Mouse (Mus musculus): ENCODE data around the gene Lrrc74b.
"Not testable (repeated sequence)": the region's sequence is repeated elsewhere in the genome, so short reads cannot be mapped to it uniquely, and the experiment has no call there.

Lrrc74b gene

GRCm38 (mm10) chr16:17554702-17555101 lies 6.3 kb downstream of the Lrrc74b start:
- in situ Hi-C loops (cut with MboI; ENCODE audit: low pct_unique_long_range_greater_than_20kb in 1 of 2, low sequenced_read_pairs in 2 of 2, unreplicated experiment in 1 of 2), result not testable (repeated sequence)

DNA sequence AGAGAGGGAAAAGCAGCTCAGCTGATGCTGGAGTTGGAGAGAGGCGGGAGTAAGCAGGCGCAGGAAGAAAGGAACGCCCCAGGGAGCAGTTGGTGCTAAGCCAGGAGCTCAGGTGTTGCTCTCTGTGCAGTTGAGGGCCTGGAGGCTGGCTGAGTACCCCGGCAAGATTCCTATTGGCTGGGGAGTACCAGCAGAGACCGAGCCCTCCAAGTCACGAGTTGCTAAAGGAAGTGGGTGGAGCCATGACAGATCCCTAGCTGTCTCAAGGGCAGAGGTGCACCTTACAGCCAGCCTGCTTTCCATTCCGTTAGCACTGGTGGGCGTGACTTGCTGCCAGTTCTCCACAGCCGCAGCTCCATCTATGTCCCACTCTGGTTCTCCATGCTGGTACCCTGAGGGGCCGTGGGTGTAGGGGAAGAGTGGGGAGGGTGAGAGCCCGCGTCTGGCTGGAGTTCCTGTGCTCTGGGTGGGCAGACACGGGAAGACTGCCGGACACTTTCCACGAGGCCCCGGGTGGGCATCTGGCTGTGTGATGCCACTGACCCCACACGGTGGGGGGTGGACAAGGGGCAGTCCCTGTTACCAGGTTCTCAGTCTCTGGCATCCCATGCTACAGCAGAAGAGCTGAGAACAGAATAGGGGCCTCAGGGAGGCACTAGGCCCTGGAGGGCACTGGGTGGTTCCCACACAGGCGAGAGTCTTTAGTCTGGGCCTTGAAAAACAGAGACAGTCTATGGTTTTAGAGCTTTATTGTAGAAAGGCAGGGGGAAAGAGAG lies 6.9 kb downstream of the Lrrc74b start:
- in situ Hi-C loops (cut with MboI; ENCODE audit: low pct_unique_long_range_greater_than_20kb in 1 of 2, low sequenced_read_pairs in 2 of 2, unreplicated experiment in 1 of 2), result no loop called here

GRCm38 (mm10) chr16:17552837-17553236 lies 8.2 kb downstream of the Lrrc74b start:
- in situ Hi-C loops (cut with MboI; ENCODE audit: low pct_unique_long_range_greater_than_20kb in 1 of 2, low sequenced_read_pairs in 2 of 2, unreplicated experiment in 1 of 2), result no loop called here

DNA sequence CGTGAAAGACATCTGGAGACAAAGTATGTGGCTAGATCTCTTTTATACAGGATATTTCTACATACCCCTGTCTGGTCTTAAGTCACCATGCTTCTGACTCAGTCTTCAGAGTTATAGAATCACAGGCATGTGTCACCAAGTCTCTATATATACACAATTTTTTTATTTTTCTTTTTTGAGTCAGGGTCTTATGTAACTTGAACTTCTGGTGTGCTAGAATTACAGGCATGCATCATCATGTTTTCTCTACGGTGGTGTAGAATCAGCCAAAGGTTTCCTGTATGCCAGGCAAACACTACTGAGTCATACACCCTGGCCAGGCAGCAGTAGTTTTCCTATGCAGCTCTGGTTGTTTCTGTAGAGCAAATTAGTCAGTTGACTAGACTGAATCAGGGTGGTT lies 18.4 kb downstream of the Lrrc74b start:
- in situ Hi-C loops (cut with MboI; ENCODE audit: low pct_unique_long_range_greater_than_20kb in 1 of 2, low sequenced_read_pairs in 2 of 2, unreplicated experiment in 1 of 2), result no loop called here

- in situ Hi-C loops (cut with MboI; ENCODE audit: low pct_unique_long_range_greater_than_20kb in 1 of 2, low sequenced_read_pairs in 2 of 2, unreplicated experiment in 1 of 2), result no loop called here
These were observed 24.5 kb downstream of the Lrrc74b start for GRCm38 (mm10) chr16:17536584-17536983.

DNA sequence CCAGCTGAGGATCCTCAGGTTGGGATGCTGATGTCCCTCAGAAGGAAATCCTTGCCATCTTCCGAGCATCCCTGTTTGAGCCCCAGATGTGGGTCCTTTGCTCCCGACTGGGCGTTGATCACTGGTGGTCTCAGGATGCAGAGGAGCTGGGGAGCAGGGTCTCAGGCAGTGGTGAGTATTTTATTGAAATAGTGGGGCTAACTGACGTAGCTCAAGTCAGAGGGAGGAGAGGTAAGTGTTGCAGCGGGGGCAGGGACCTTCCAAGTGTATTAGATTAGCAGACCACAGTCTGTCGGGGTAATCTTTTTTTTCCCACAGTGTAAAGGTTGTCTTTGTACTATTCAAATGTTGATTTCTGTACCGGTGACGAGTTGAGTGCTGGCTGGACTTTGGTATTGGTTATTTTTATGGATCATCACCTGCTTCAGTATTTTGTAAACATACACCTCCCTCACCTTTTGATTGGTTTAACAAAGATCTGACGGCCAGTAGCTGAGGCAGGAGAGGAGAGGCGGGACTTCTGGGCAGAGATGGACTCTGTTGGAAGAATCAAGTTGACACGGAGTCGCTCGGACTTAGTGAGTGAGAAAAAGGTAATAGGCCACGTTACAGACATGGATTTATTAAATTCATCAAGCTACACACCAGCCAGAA lies 28.2 kb downstream of the Lrrc74b start:
- in situ Hi-C loops (cut with MboI; ENCODE audit: low pct_unique_long_range_greater_than_20kb in 1 of 2, low sequenced_read_pairs in 2 of 2, unreplicated experiment in 1 of 2), result no loop called here

GRCm38 (mm10) chr16:17532271-17532670 lies 28.8 kb downstream of the Lrrc74b start:
- in situ Hi-C loops (cut with MboI; ENCODE audit: low pct_unique_long_range_greater_than_20kb in 1 of 2, low sequenced_read_pairs in 2 of 2, unreplicated experiment in 1 of 2), result no loop called here

GRCm38 (mm10) chr16:17530640-17531288 lies 30.3 kb downstream of the Lrrc74b start, which contains the start of gene Thap7:
TSS of gene Thap7 (minus strand) at chr16:17531136.
- in situ Hi-C loops (cut with MboI; ENCODE audit: low pct_unique_long_range_greater_than_20kb in 1 of 2, low sequenced_read_pairs in 2 of 2, unreplicated experiment in 1 of 2), result no loop called here

DNA sequence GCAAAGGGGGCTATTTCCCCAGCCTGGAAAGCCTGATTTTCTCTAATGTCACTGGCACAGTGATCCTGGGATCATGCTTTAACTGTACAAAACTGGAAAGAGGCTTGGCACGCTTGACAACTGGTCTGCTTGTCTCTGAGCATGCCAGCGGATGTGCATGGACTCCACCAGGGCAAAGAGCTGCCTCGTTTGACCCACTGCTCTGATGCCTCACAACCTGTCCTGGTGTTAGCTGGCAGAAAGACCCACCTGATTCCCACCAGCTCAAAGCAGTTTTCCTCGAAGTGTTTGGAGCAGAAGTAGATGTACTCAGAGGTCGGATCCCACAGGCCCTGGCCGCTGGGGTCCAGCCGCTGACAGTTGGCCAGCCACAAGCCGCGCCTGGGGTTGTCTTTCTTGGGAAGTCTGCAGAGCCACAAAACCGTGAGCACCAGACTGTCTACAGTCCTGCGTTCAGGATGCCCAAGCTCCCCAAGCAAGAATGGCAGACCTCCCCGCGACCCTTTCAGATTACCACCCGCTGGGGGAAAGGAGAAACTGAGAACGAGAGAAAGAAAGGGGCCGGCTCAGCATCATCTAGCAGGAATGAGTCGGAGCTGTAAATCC lies 31.0 kb downstream of the Lrrc74b start:
- in situ Hi-C loops (cut with MboI; ENCODE audit: low pct_unique_long_range_greater_than_20kb in 1 of 2, low sequenced_read_pairs in 2 of 2, unreplicated experiment in 1 of 2), result no loop called here

DNA sequence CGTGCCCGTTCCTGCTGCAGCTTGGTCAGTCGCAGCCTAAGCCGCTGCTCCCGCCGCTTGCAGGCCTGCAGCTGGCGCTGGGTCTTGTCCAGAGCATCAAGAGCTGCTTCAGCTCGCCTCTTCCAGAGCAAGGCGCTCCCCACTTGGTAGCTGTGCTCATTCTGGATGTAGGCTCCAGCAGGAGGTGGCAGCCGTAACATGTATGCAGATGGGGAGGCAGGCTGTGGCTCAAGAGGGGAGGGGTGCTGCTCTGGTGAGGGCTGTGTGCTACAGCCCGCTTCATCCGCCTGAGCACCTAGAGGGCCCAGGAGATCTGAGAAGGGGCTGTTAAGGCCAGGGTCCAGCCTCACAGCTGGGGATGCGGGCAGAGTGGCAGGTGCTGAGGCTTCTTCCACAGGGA lies 32.8 kb downstream of the Lrrc74b start:
- in situ Hi-C loops (cut with MboI; ENCODE audit: low pct_unique_long_range_greater_than_20kb in 1 of 2, low sequenced_read_pairs in 2 of 2, unreplicated experiment in 1 of 2), result no loop called here

- in situ Hi-C loops (cut with MboI; ENCODE audit: low pct_unique_long_range_greater_than_20kb in 1 of 2, low sequenced_read_pairs in 2 of 2, unreplicated experiment in 1 of 2), result no loop called here
These were observed 33.4 kb downstream of the Lrrc74b start for GRCm38 (mm10) chr16:17527606-17528005.

DNA sequence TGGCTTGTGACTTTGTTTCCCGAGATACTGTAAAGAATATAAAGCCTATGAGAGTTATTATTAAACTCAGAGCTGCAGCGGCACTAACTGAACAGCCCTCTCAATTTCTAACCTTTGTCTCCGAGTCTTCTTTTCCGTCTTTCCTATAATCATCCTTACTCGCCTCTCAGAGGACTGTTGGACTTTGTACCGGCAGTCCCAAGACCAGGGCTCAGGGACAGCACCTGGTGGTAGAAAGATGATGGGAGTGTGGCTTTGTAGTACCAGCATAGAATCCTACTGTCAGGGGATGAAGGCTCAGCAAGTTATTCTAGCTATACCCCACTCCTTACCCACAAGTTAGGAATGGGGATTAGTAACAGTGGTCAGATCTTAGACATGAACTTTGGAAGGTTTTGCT lies 34.8 kb downstream of the Lrrc74b start:
- in situ Hi-C loops (cut with MboI; ENCODE audit: low pct_unique_long_range_greater_than_20kb in 1 of 2, low sequenced_read_pairs in 2 of 2, unreplicated experiment in 1 of 2), result no loop called here

DNA sequence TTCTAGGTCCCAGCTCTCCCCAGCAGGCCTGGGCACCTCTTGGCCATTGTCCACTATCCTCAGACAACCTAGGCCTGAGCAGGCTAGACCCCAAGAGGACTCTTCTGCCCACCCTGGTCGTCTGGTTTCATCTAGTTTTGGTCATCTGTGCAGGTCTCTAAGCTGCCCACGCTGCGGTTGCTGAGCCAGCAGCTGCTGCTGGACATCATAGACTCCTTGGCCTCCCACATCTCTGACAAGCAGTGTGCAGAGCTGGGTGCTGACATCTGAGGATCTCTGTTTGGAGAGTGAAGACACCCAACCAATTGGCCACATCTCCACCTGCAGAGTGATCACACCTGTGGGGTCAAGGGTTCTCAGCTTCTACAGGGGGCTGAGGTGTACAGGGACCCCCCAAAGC lies 35.5 kb downstream of the Lrrc74b start:
- in situ Hi-C loops (cut with MboI; ENCODE audit: low pct_unique_long_range_greater_than_20kb in 1 of 2, low sequenced_read_pairs in 2 of 2, unreplicated experiment in 1 of 2), result no loop called here

DNA sequence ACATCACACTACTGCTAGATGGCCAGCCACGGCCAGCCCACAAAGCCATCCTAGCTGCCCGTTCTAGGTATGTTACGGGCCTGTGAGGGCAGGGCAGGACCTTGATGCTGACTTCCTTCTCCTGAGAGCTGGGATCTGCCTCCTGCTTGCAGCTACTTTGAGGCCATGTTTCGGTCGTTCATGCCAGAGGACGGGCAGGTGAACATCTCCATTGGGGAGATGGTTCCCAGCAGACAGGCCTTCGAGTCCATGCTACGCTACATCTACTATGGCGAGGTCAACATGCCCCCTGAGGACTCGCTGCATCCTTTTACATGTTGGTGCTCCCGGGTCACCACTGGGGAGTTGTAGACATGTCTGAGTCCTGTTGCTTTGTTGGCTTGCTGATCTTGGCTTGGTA lies 36.9 kb downstream of the Lrrc74b start:
- in situ Hi-C loops (cut with MboI; ENCODE audit: low pct_unique_long_range_greater_than_20kb in 1 of 2, low sequenced_read_pairs in 2 of 2, unreplicated experiment in 1 of 2), result no loop called here

- in situ Hi-C loops (cut with MboI; ENCODE audit: low pct_unique_long_range_greater_than_20kb in 1 of 2, low sequenced_read_pairs in 2 of 2, unreplicated experiment in 1 of 2), result no loop called here
These were observed 42.1 kb downstream of the Lrrc74b start for GRCm38 (mm10) chr16:17518910-17519309.

GRCm38 (mm10) chr16:17511431-17511830 lies 49.6 kb downstream of the Lrrc74b start:
- in situ Hi-C loops (cut with MboI; ENCODE audit: low pct_unique_long_range_greater_than_20kb in 1 of 2, low sequenced_read_pairs in 2 of 2, unreplicated experiment in 1 of 2), result no loop called here

DNA sequence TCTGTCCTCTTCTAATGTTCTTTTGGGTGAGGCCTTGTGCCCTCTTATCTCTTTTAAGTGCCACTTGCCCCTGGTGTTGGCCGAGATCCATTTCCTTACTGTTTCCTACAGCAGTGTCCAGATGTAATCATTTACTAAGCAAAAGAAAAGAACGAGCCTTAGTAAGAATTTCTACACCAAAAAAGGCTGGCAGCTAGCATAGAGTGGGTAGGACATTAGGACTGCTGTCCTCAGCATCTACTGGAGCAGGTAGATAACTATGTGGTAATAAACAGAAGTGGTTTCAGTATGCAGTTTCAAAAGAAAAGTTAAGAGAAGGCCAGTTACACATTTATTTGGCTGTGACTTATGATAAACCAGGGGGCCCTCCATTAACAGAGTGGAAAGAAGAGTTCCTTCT lies 50.4 kb downstream of the Lrrc74b start:
- in situ Hi-C loops (cut with MboI; ENCODE audit: low pct_unique_long_range_greater_than_20kb in 1 of 2, low sequenced_read_pairs in 2 of 2, unreplicated experiment in 1 of 2), result no loop called here

- in situ Hi-C loops (cut with MboI; ENCODE audit: low pct_unique_long_range_greater_than_20kb in 1 of 2, low sequenced_read_pairs in 2 of 2, unreplicated experiment in 1 of 2), result no loop called here
These were observed 50.9 kb downstream of the Lrrc74b start for GRCm38 (mm10) chr16:17510143-17510542.

DNA sequence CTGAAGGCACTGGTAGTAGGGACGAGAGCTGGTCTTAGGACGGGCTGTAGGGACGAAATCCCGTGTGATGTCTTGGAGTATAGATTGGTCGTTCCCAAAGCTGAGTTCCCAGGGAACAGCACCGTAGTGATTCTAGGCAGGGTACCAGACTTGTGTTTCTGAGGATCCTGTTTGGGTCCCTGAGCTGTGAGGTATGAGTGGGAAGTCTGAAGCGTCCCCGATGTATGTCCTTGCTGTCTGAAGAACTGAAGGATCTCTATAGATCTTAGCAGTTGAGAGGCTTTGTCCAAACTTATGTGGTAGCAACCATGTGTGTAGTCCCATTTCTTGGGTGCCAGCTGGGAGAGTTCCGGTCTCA lies 51.8 kb downstream of the Lrrc74b start:
- in situ Hi-C loops (cut with MboI; ENCODE audit: low pct_unique_long_range_greater_than_20kb in 1 of 2, low sequenced_read_pairs in 2 of 2, unreplicated experiment in 1 of 2), result no loop called here
